Mouse (Mus musculus) embryonic facial prominence, embryonic 14.5 days (tissue): ENCODE results near the gene Ugt2b1. TPM values are rescaled to one million over a fixed set of nuclear protein-coding genes. Genes with fewer than 3 reads are reported as not detected.

ENCODE experiments used
- ATAC-seq: fragments of 200-750 bp; cut with Nextera tagmentation; 2 replicates; pipeline ENCODE4 v1.8.0; 2017; ENCODE audit warnings: low read depth, moderate number of reproducible peaks, moderate TSS enrichment
- DNase-seq: peaks from one replicate; pipeline ENCODE4 v3.0.0-alpha.2; 2015; ENCODE audit warnings: low spot score
- H3K27ac ChIP-seq: fragments of 300-500 bp; sonication (generic); replicated peaks from 2 replicates; pipeline ENCODE4 v1.5.1; 2014; ENCODE audit warnings: low read depth, mild to moderate bottlenecking, low read length, moderate library complexity
- H3K27me3 ChIP-seq: fragments of 300-500 bp; sonication (generic); replicated peaks from 2 replicates; pipeline ENCODE4 v1.6.1; 2014; ENCODE audit warnings: low read length; ENCODE audit not compliant: control insufficient read depth, insufficient read depth
- H3K36me3 ChIP-seq: fragments of 300-500 bp; sonication (generic); 2 replicates; pipeline ENCODE4 v1.6.1; 2014; ENCODE audit warnings: low read length, mixed read lengths; ENCODE audit not compliant: control insufficient read depth, insufficient read depth
- H3K4me1 ChIP-seq: fragments of 300-500 bp; sonication (generic); 2 replicates; pipeline ENCODE4 v1.6.1; 2014; ENCODE audit warnings: antibody characterized with exemption, low read length; ENCODE audit not compliant: control insufficient read depth, insufficient read depth
- H3K4me2 ChIP-seq: fragments of 300-500 bp; sonication (generic); 2 replicates; pipeline ENCODE4 v1.6.1; 2014; ENCODE audit warnings: low read depth, mild to moderate bottlenecking, low read length, moderate library complexity, mixed read lengths
- H3K4me3 ChIP-seq: fragments of 300-500 bp; sonication (generic); 2 replicates; pipeline ENCODE4 v1.5.1; 2014; ENCODE audit warnings: low read depth, mild to moderate bottlenecking, low read length
- H3K9ac ChIP-seq: fragments of 300-500 bp; sonication (generic); 2 replicates; pipeline ENCODE4 v1.6.1; 2014; ENCODE audit warnings: low read depth, mild to moderate bottlenecking, low read length, moderate library complexity, mixed read lengths
- H3K9me3 ChIP-seq: fragments of 300-500 bp; sonication (generic); 2 replicates; pipeline ENCODE4 v1.6.1; 2016; ENCODE audit warnings: low read length; ENCODE audit not compliant: control insufficient read depth
- WGBS: fragments of 180-500 bp; shearing (Covaris S2); extraction: QIAGEN DNeasy Blood & Tissue Kit; methylation state at CpG from one replicate; pipeline ENCODE4 v1.1.7; 2014; 5-methylcytosine and 5-hydroxymethylcytosine counted together
- polyA plus RNA-seq: library from polyadenylated mRNA; unstranded; fragments of >200 nt; fragmentation: Nextera tagmentation; extraction: Ambion mirVana; gene quantifications from 2 replicates; pipeline ENCODE4 v1.2.1, GENCODE M21; 2014

The Ugt2b1 gene
- polyA plus RNA-seq, 1 experiment from 2014 or later: not detected

DNA sequence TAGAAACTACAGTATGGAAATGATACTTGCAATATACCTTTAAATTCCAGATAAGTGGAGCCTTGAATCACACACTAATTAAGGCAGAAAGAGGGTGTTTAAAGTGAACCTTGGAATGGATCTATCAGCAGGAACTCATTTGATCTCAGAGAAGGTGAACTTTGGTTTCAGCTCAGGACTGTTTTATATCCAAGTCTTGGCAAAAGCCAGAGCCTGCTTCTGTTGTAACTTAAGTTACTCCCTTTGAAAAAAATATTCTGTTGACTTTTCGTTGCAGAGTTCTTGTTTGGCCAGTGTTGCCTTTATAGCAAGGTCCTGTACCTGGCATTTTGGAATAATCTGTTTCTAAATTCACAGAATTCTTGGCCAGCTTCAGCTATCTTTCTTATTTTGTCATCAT lies 15.6 kb downstream of the Ugt2b1 start:
- no peak overlapping the region for H3K4me2 ChIP-seq
- no peak overlapping the region for H3K27ac ChIP-seq
- no peak overlapping the region for H3K9ac ChIP-seq
- no peak overlapping the region for H3K4me3 ChIP-seq
- WGBS: 66% methylated on average over 1 of the region's 1 CpGs
- no peaks in the 10 kb centered on the region for H3K9me3 ChIP-seq
- no peak for ATAC-seq
- no peaks in the 10 kb centered on the region for H3K36me3 ChIP-seq
- H3K27me3 ChIP-seq: no peaks in the 10 kb centered on the region
- DNase-seq: peak; percentile 5
- no peaks in the 10 kb centered on the region for H3K4me1 ChIP-seq

GRCm38 (mm10) chr5:86906758-86907157 lies 19.6 kb downstream of the Ugt2b1 start, which contains the start of gene Ugt2b34:
TSS of gene Ugt2b34 (minus strand) at chr5:86906937.
- Histone ChIP-seq H3K9ac (no peak within 1 kb of the TSS), H3K4me2 (no peak within 1 kb of the TSS), H3K9me3 (no peaks in the 10 kb centered on the region), H3K27ac (no peak within 1 kb of the TSS), H3K36me3 (no peaks in the 10 kb centered on the region), H3K27me3 (no peaks in the 10 kb centered on the region), H3K4me1 (no peaks in the 10 kb centered on the region), H3K4me3 (no peak within 1 kb of the TSS)
- WGBS: 75% methylated on average over 1 of the region's 1 CpGs
- ATAC-seq (no peak), DNase-seq (no peak)

- Histone ChIP-seq H3K27ac (no peak overlapping the region), H3K36me3 (no peaks in the 10 kb centered on the region), H3K4me3 (no peak overlapping the region), H3K9ac (no peak overlapping the region), H3K4me1 (no peaks in the 10 kb centered on the region), H3K4me2 (no peak overlapping the region), H3K9me3 (no peaks in the 10 kb centered on the region), H3K27me3 (no peaks in the 10 kb centered on the region)
- no peak for DNase-seq
- ATAC-seq: no peak
- 88% methylated on average over 1 of the region's 1 CpGs for WGBS
These were observed 36.4 kb downstream of the Ugt2b1 start for GRCm38 (mm10) chr5:86889933-86890332.

DNA sequence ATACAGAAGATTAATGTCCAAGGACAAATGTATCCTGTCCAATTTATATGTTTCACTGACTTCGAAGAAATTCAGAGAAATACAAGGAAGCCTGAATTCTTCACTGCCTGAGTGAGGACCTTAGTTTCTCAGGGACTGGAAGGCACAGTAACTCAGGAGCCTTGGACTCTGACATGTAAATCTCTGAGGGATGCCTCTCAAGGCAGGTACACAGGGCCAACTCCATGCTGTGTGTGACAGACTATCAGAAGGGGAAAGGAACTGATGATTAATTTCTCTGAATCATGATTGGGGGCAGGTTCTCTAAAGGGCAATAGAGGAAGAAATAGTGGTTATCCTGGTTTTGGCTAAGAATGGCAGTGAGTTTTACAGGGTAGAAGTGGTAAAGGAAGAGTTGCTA lies 37.9 kb downstream of the Ugt2b1 start:
- Histone ChIP-seq H3K27me3 (no peaks in the 10 kb centered on the region), H3K4me3 (no peak overlapping the region), H3K9me3 (no peaks in the 10 kb centered on the region), H3K4me2 (no peak overlapping the region), H3K4me1 (no peaks in the 10 kb centered on the region), H3K9ac (no peak overlapping the region), H3K27ac (no peak overlapping the region), H3K36me3 (no peaks in the 10 kb centered on the region)
- no peak for DNase-seq
- no peak for ATAC-seq
- 76% methylated on average over 1 of the region's 1 CpGs for WGBS

GRCm38 (mm10) chr5:86887081-86887480 lies 39.2 kb downstream of the Ugt2b1 start:
- Histone ChIP-seq H3K4me1 (no peaks in the 10 kb centered on the region), H3K9me3 (no peaks in the 10 kb centered on the region), H3K9ac (no peak overlapping the region), H3K27ac (no peak overlapping the region), H3K27me3 (no peaks in the 10 kb centered on the region), H3K36me3 (no peaks in the 10 kb centered on the region), H3K4me2 (no peak overlapping the region), H3K4me3 (no peak overlapping the region)
- DNase-seq (no peak), ATAC-seq (no peak)
- 89% methylated on average over 1 of the region's 1 CpGs for WGBS

- Histone ChIP-seq H3K4me3 (no peak overlapping the region), H3K4me1 (no peaks in the 10 kb centered on the region), H3K27me3 (no peaks in the 10 kb centered on the region), H3K4me2 (no peak overlapping the region), H3K27ac (no peak overlapping the region), H3K36me3 (no peaks in the 10 kb centered on the region), H3K9me3 (no peaks in the 10 kb centered on the region), H3K9ac (no peak overlapping the region)
- DNase-seq (no peak), ATAC-seq (no peak)
- 42% methylated on average over 3 of the region's 3 CpGs for WGBS
These were observed 39.7 kb downstream of the Ugt2b1 start for GRCm38 (mm10) chr5:86886620-86887019.

DNA sequence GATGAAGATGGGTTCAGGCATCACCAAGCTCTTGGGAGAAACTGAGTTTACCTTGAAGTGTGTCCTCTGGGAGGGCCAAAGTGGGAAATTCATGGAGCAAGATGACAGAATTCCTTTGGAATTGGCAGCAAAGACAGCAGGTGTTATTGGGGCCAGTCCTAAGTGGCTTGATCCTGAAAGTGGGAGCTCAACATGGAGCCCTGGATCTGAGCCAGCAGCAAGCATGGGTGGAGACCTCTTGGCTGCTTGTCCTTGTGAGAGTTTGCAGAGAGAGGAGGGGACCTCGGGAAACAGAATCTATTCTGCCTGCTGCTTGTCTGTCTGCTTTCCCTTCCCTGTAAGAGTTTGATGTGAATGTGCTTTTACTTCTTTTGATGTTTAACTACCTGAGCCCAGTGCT lies 54.5 kb downstream of the Ugt2b1 start:
- H3K9ac ChIP-seq: no peak overlapping the region
- H3K4me2 ChIP-seq: no peak overlapping the region
- DNase-seq: no peak
- no peaks in the 10 kb centered on the region for H3K27me3 ChIP-seq
- no peak overlapping the region for H3K4me3 ChIP-seq
- ATAC-seq: no peak
- no peaks in the 10 kb centered on the region for H3K4me1 ChIP-seq
- no peaks in the 10 kb centered on the region for H3K9me3 ChIP-seq
- WGBS: 17% methylated on average over 1 of the region's 1 CpGs
- no peak overlapping the region for H3K27ac ChIP-seq
- no peaks in the 10 kb centered on the region for H3K36me3 ChIP-seq

Other genes starting within 250 kb of the Ugt2b1 start
- 0.05 and 0.24 TPM in 2 replicates for gene Tmprss11e, start 180.7 kb downstream of the Ugt2b1 start, polyA plus RNA-seq
- gene Ythdc1, start 122.3 kb downstream of the Ugt2b1 start, polyA plus RNA-seq: 41.9 and 42.5 TPM in 2 replicates
- gene Ugt2b34, start 19.6 kb downstream of the Ugt2b1 start, polyA plus RNA-seq: 0.04 TPM in 1 of 2 replicates, not detected in the other
- gene Ugt2b35, start 74.3 kb upstream of the Ugt2b1 start, polyA plus RNA-seq: not detected in 2 replicates
- 0.14 and 0.46 TPM in 2 replicates for gene Ugt2b36, start 166.0 kb upstream of the Ugt2b1 start, polyA plus RNA-seq
- gene Ugt2b5, start 213.8 kb upstream of the Ugt2b1 start, polyA plus RNA-seq: not detected in 2 replicates